ENCODE assay signal across 9 mouse cellular contexts in genomic region chr17:31570321-31570925, GRCm38 (mm10). TPM values are rescaled to one million over a fixed set of nuclear protein-coding genes. Genes with fewer than 3 reads are reported as not detected.
A peak's percentile ranks its signal among the peaks of the same experiment; 100 is the strongest.
DNase-seq lines count a peak whose midpoint lies in the region; ATAC-seq and TF ChIP-seq lines count a peak whose summit lies in the region.
"Had no signal": no experiment of that assay in that cellular context is flagged by ENCODE, and none has a peak within 500 bp of the region (broad histone marks: within the 10 kb centered on the region; RNA-seq: fewer than 3 reads in every experiment).

No protein-coding gene starts in this region.

- no peak for TF ChIP-seq EP300 in CH12.LX (IDR thresholded peaks at IDR 0.05; ENCODE audit: low read length)

- H3K36me3 ChIP-seq in kidney, embryonic 14.5 days (ENCODE audit: control insufficient read depth, insufficient read depth, low read length) = no peaks in the 10 kb centered on the region
- peaks cover 0 to 19% of the 10 kb centered on the region in 2 experiments for H3K36me3 ChIP-seq in CH12.LX (replicated peaks in 1 of 2; ENCODE audit: control insufficient read depth in 1 of 2, insufficient read depth in 1 of 2, low read length in 1 of 2)
- H3K36me3 ChIP-seq in embryonic facial prominence, embryonic 14.5 days (ENCODE audit: control insufficient read depth, insufficient read depth, low read length) = no peaks in the 10 kb centered on the region
- H3K36me3 ChIP-seq in liver, embryonic 13.5 days = 0 out of 2 replicates have a peak, but pooled peaks cover 1% of the 10 kb centered on the region

- TF ChIP-seq RAD21 in CH12.LX (IDR thresholded peaks at IDR 0.05; ENCODE audit: low read depth, low read length) = no peak

- H3K4me2 ChIP-seq in kidney, embryonic 14.5 days (replicated peaks; ENCODE audit: low read depth, low read length) = no peak overlapping the region
- H3K4me2 ChIP-seq in CH12.LX (ENCODE audit: insufficient read depth, low read depth, poor library complexity, severe bottlenecking) = no peak overlapping the region
- H3K4me2 ChIP-seq in embryonic facial prominence, embryonic 14.5 days (ENCODE audit: low read depth, low read length) = no peak overlapping the region
- H3K4me2 ChIP-seq in liver, embryonic 13.5 days = no peak overlapping the region
- H3K4me2 ChIP-seq: neural tube, embryonic 13.5 days had no signal

- in situ Hi-C loops in CH12.LX (cut with MboI; ENCODE audit: low pct_ligation_motif_present, low pct_unique_long_range_greater_than_20kb, low sequenced_read_pairs) = no loop called here

- TF ChIP-seq CTCF in CH12.LX (conservative IDR thresholded peaks at IDR 0.05 in 1 of 2, IDR thresholded peaks at IDR 0.05 in 1 of 2; ENCODE audit: low read depth in 2 of 2, low read length in 2 of 2) = no peak

- whole genome bisulfite sequencing in kidney, embryonic 14.5 days = 88% methylated on average over 9 of the region's 9 CpGs
- WGBS in embryonic facial prominence, embryonic 14.5 days = 81% methylated on average over 9 of the region's 9 CpGs
- 74% methylated on average over 9 of the region's 9 CpGs for WGBS in liver, embryonic 13.5 days (ENCODE audit: insufficient replicate concordance)

- dilution Hi-C loops in CH12.LX (cut with MboI; ENCODE audit: extremely low pct_ligation_motif_present, extremely low pct_unique_long_range_greater_than_20kb, low sequenced_read_pairs) = no loop called here

- H3K27me3 ChIP-seq in kidney, embryonic 14.5 days (ENCODE audit: control insufficient read depth, insufficient read depth, low read length) = no peaks in the 10 kb centered on the region
- H3K27me3 ChIP-seq in CH12.LX (replicated peaks) = no peaks in the 10 kb centered on the region
- no peaks in the 10 kb centered on the region for H3K27me3 ChIP-seq in embryonic facial prominence, embryonic 14.5 days (replicated peaks; ENCODE audit: control insufficient read depth, insufficient read depth, low read length)
- H3K27me3 ChIP-seq in liver, embryonic 13.5 days = no peaks in the 10 kb centered on the region
- H3K27me3 ChIP-seq: neural tube, embryonic 13.5 days had no signal

- H3K9me3 ChIP-seq in kidney, embryonic 14.5 days (ENCODE audit: control insufficient read depth, low read length) = no peaks in the 10 kb centered on the region
- no peaks in the 10 kb centered on the region for H3K9me3 ChIP-seq in CH12.LX (replicated peaks; ENCODE audit: low read length)
- H3K9me3 ChIP-seq in embryonic facial prominence, embryonic 14.5 days (ENCODE audit: control insufficient read depth, low read length) = no peaks in the 10 kb centered on the region
- H3K9me3 ChIP-seq in liver, embryonic 13.5 days (replicated peaks) = no peaks in the 10 kb centered on the region
- H3K9me3 ChIP-seq: neural tube, embryonic 13.5 days had no signal

- H3K27ac ChIP-seq in kidney, embryonic 14.5 days (ENCODE audit: low read depth, low read length) = no peak overlapping the region
- no peak overlapping the region for H3K27ac ChIP-seq in CH12.LX (ENCODE audit: insufficient read depth, low read depth)
- no peak overlapping the region for H3K27ac ChIP-seq in embryonic facial prominence, embryonic 14.5 days (replicated peaks; ENCODE audit: low read depth, low read length)
- no peak overlapping the region for H3K27ac ChIP-seq in liver, embryonic 13.5 days
- H3K27ac ChIP-seq: neural tube, embryonic 13.5 days had no signal

- no peak overlapping the region for H3K4me3 ChIP-seq in kidney, embryonic 14.5 days (ENCODE audit: low read length)
- no peak overlapping the region for H3K4me3 ChIP-seq in CH12.LX (replicated peaks in 1 of 3; ENCODE audit: low read depth in 2 of 3, low read length in 2 of 3, poor library complexity in 1 of 3)
- no peak overlapping the region for H3K4me3 ChIP-seq in embryonic facial prominence, embryonic 14.5 days (ENCODE audit: low read depth, low read length)
- H3K4me3 ChIP-seq in liver, embryonic 13.5 days (replicated peaks) = no peak overlapping the region
- H3K4me3 ChIP-seq: neural tube, embryonic 13.5 days had no signal

- H3K4me1 ChIP-seq in kidney, embryonic 14.5 days (ENCODE audit: control insufficient read depth, insufficient read depth, low read length) = peaks cover 21% of the 10 kb centered on the region
- peaks cover 7 to 21% of the 10 kb centered on the region in 2 experiments for H3K4me1 ChIP-seq in CH12.LX (ENCODE audit: control insufficient read depth in 1 of 2, insufficient read depth in 2 of 2)
- peaks cover 26% of the 10 kb centered on the region for H3K4me1 ChIP-seq in embryonic facial prominence, embryonic 14.5 days (ENCODE audit: control insufficient read depth, insufficient read depth, low read length)
- peaks cover 42% of the 10 kb centered on the region for H3K4me1 ChIP-seq in liver, embryonic 13.5 days (replicated peaks)

- H3K9ac ChIP-seq in kidney, embryonic 14.5 days (ENCODE audit: low read depth, low read length) = no peak overlapping the region
- H3K9ac ChIP-seq in CH12.LX (ENCODE audit: insufficient read depth, low read depth) = no peak overlapping the region
- H3K9ac ChIP-seq in embryonic facial prominence, embryonic 14.5 days (ENCODE audit: low read depth, low read length) = no peak overlapping the region
- no peak overlapping the region for H3K9ac ChIP-seq in liver, embryonic 13.5 days
- H3K9ac ChIP-seq: neural tube, embryonic 13.5 days had no signal

- no peak for TF ChIP-seq POLR2A in CH12.LX (IDR thresholded peaks at IDR 0.05; ENCODE audit: low read depth, low read length)

- ATAC-seq in kidney, embryonic 14.5 days (ENCODE audit: low FRiP score, low TSS enrichment) = peak; percentile 73; the same call in 1 of the 2 replicates
- peak; percentile 50; the same call in 1 of the 2 replicates for ATAC-seq in embryonic facial prominence, embryonic 14.5 days (ENCODE audit: low read depth)
- ATAC-seq in liver, embryonic 13.5 days (ENCODE audit: low read depth) = peak; percentile 63; the same call in 1 of the 2 replicates
- ATAC-seq in activated CD4-positive, CD25-positive, alpha-beta regulatory T cell, adult 4 months = no peak

- H3K79me2 ChIP-seq in CH12.LX (replicated peaks; ENCODE audit: control insufficient read depth, extremely low read depth, insufficient read depth, poor library complexity, severe bottlenecking) = peaks cover 25% of the 10 kb centered on the region

- no peak for DNase-seq in kidney, postnatal 36 days
- DNase-seq in 3134 (ENCODE audit: extremely low read depth, insufficient read length, low spot score) (peak; percentile 72), CH12.LX (ENCODE audit: extremely low read depth) (peak; percentile 63)
- DNase-seq in embryonic facial prominence, embryonic 14.5 days (ENCODE audit: low spot score) = no peak
- no peak for DNase-seq in liver, embryonic 13.5 days
- no peak for DNase-seq in adrenal gland, adult 2 months

TF ChIP-seq in CH12.LX, 34 proteins besides CTCF, POLR2A, EP300 and RAD21 (continues in another document):
- TF ChIP-seq MYC (IDR thresholded peaks at IDR 0.05; ENCODE audit: low read depth, low read length) (no peak), SIN3A (IDR thresholded peaks at IDR 0.05; ENCODE audit: low read length) (no peak), JUN (IDR thresholded peaks at IDR 0.05; ENCODE audit: insufficient read depth, low read depth, low read length) (no peak), ELF1 (IDR thresholded peaks at IDR 0.05; ENCODE audit: low read depth, low read length) (no peak), IRF4 (IDR thresholded peaks at IDR 0.05; ENCODE audit: low read depth, low read length) (no peak), JUND (conservative IDR thresholded peaks at IDR 0.05; ENCODE audit: low read depth, low read length) (no peak), NELFE (IDR thresholded peaks at IDR 0.05; ENCODE audit: low read depth, low read length) (no peak), CHD1 (IDR thresholded peaks at IDR 0.05; ENCODE audit: low read depth, low read length) (no peak), USF2 (conservative IDR thresholded peaks at IDR 0.05; ENCODE audit: low read depth, low read length) (no peak), HCFC1 (IDR thresholded peaks at IDR 0.05; ENCODE audit: low read depth, low read length) (no peak), MAFK (IDR thresholded peaks at IDR 0.05; ENCODE audit: insufficient replicate concordance, low read length) (no peak)

RNA-seq across cellular contexts. Expression of gene Pknox1, which starts 5.9 kb away (rescaled TPM):
- polyA plus RNA-seq in kidney, embryonic 14.5 days (2014; fragmentation: Nextera tagmentation; extraction: Ambion mirVana) = 27.1 and 44.0 TPM in 2 replicates
- 20.5 TPM in 2 replicates for total RNA-seq in CH12.LX (2012; rRNA removed)
- total RNA-seq in CH12.LX (2014; rRNA removed) = 22.3 and 25.7 TPM in 2 replicates
- polyA plus RNA-seq in CH12.LX (2012; ENCODE audit: insufficient read length, low read depth) = 15.1 and 16.7 TPM in 2 replicates
- 31.1 and 31.3 TPM in 2 replicates for polyA plus RNA-seq in embryonic facial prominence, embryonic 14.5 days (2014; fragmentation: Nextera tagmentation; extraction: Ambion mirVana)
- 11.1 and 12.9 TPM in 2 replicates for polyA plus RNA-seq in liver, embryonic 13.5 days (2015; fragmentation: Nextera tagmentation; extraction: Ambion mirVana)
- 10 to 100 TPM; 20.6 to 24.3 TPM for total RNA-seq in adrenal gland, adult 2 months (2021)
- 12.0 and 17.2 TPM in 2 replicates for polyA plus RNA-seq in adrenal gland, adult 2 months (2012; rRNA removed)
- 10 to 100 TPM; 42.0 to 44.1 TPM for polyA plus RNA-seq in activated CD4-positive, CD25-positive, alpha-beta regulatory T cell, adult 4 months (2017; shearing (Covaris generic))

RNA-seq across cellular contexts. Expression of gene Ndufv3, which starts 50.5 kb away (rescaled TPM):
- polyA plus RNA-seq in kidney, embryonic 14.5 days (2014; fragmentation: Nextera tagmentation; extraction: Ambion mirVana) = 231 and 270 TPM in 2 replicates
- total RNA-seq in CH12.LX (2012; rRNA removed) (357 and 409 TPM in 2 replicates), CH12.LX (2014; rRNA removed) (298 and 303 TPM in 2 replicates)
- 272 and 292 TPM in 2 replicates for polyA plus RNA-seq in CH12.LX (2012; ENCODE audit: insufficient read length, low read depth)
- polyA plus RNA-seq in embryonic facial prominence, embryonic 14.5 days (2014; fragmentation: Nextera tagmentation; extraction: Ambion mirVana) = 283 and 316 TPM in 2 replicates
- polyA plus RNA-seq in liver, embryonic 13.5 days (2015; fragmentation: Nextera tagmentation; extraction: Ambion mirVana) = 163 and 179 TPM in 2 replicates
- total RNA-seq in adrenal gland, adult 2 months (2021) = 100 to 1,000 TPM; 472 to 552 TPM
- 84.6 and 101 TPM in 2 replicates for polyA plus RNA-seq in adrenal gland, adult 2 months (2012; rRNA removed)
- polyA plus RNA-seq in activated CD4-positive, CD25-positive, alpha-beta regulatory T cell, adult 4 months (2017; shearing (Covaris generic)) = 100 to 1,000 TPM; 248 to 290 TPM

RNA-seq across cellular contexts. Expression of gene Wdr4, which starts 50.6 kb away (rescaled TPM):
- polyA plus RNA-seq in kidney, embryonic 14.5 days (2014; fragmentation: Nextera tagmentation; extraction: Ambion mirVana) = 40.6 and 45.7 TPM in 2 replicates
- total RNA-seq in CH12.LX (2012; rRNA removed) (56.2 and 72.4 TPM in 2 replicates), CH12.LX (2014; rRNA removed) (48.3 and 49.0 TPM in 2 replicates)
- polyA plus RNA-seq in CH12.LX (2012; ENCODE audit: insufficient read length, low read depth) = 51.4 and 61.7 TPM in 2 replicates
- 29.3 and 31.7 TPM in 2 replicates for polyA plus RNA-seq in embryonic facial prominence, embryonic 14.5 days (2014; fragmentation: Nextera tagmentation; extraction: Ambion mirVana)
- polyA plus RNA-seq in liver, embryonic 13.5 days (2015; fragmentation: Nextera tagmentation; extraction: Ambion mirVana) = 36.9 and 39.4 TPM in 2 replicates
- 10 to 100 TPM; 15.8 to 19.1 TPM for total RNA-seq in adrenal gland, adult 2 months (2021)
- 35.0 and 41.2 TPM in 2 replicates for polyA plus RNA-seq in adrenal gland, adult 2 months (2012; rRNA removed)
- polyA plus RNA-seq in activated CD4-positive, CD25-positive, alpha-beta regulatory T cell, adult 4 months (2017; shearing (Covaris generic)) = 10 to 100 TPM; 14.4 to 16.2 TPM

Comparison
In these comparisons a context has a peak if more than half of its experiments do, and no peak if none do; other contexts are left out.
1. DNase-seq: peak in 3134 (single experiment) and CH12.LX (single experiment); none in kidney, postnatal 36 days (0 of 2), embryonic facial prominence, embryonic 14.5 days (single experiment), liver, embryonic 13.5 days (single experiment) and adrenal gland, adult 2 months (single experiment).